Mouse (Mus musculus): ENCODE data around the gene Elovl7. TPM values are rescaled to one million over a fixed set of nuclear protein-coding genes. Genes with fewer than 3 reads are reported as not detected.

Gene Elovl7
- polyA plus RNA-seq, 1 experiment from 2014 or later, result 18.9 TPM

- no peaks in the 10 kb centered on the region for H3K27me3 ChIP-seq (replicated peaks; ENCODE audit: control insufficient read depth, insufficient read depth, low read length)
- WGBS, result 97% methylated on average over 8 of the region's 8 CpGs
- H3K9ac ChIP-seq (ENCODE audit: low read length), result no peak overlapping the region
- ATAC-seq (replicated peaks; ENCODE audit: low FRiP score, low TSS enrichment, low read depth), result no peak
- DNase-seq (ENCODE audit: low spot score), result no peak
- H3K4me3 ChIP-seq (ENCODE audit: low read depth, low read length), result no peak overlapping the region
- no peak overlapping the region for H3K4me2 ChIP-seq (ENCODE audit: low read length)
- no peaks in the 10 kb centered on the region for H3K9me3 ChIP-seq (ENCODE audit: control insufficient read depth, low read length)
- peaks cover 3% of the 10 kb centered on the region for H3K4me1 ChIP-seq (replicated peaks; ENCODE audit: control insufficient read depth, insufficient read depth, low read length)
- H3K27ac ChIP-seq (ENCODE audit: low read depth), result no peak overlapping the region
- H3K36me3 ChIP-seq (ENCODE audit: control insufficient read depth, insufficient read depth, low read length), result 0 out of 2 replicates have a peak, but pooled peaks cover 3% of the 10 kb centered on the region
These were observed 104.8 kb downstream of the Elovl7 start for GRCm38 (mm10) chr13:108319028-108319427.

- Histone ChIP-seq H3K4me2 (ENCODE audit: low read length) (no peak overlapping the region), H3K27ac (ENCODE audit: low read depth) (no peak overlapping the region), H3K4me1 (replicated peaks; ENCODE audit: control insufficient read depth, insufficient read depth, low read length) (peaks cover 3% of the 10 kb centered on the region), H3K4me3 (ENCODE audit: low read depth, low read length) (no peak overlapping the region), H3K27me3 (replicated peaks; ENCODE audit: control insufficient read depth, insufficient read depth, low read length) (no peaks in the 10 kb centered on the region), H3K36me3 (ENCODE audit: control insufficient read depth, insufficient read depth, low read length) (peaks cover 14% of the 10 kb centered on the region), H3K9ac (ENCODE audit: low read length) (no peak overlapping the region), H3K9me3 (ENCODE audit: control insufficient read depth, low read length) (no peaks in the 10 kb centered on the region)
- 95% methylated on average over 8 of the region's 8 CpGs for WGBS
- no peak for ATAC-seq (replicated peaks; ENCODE audit: low FRiP score, low TSS enrichment, low read depth)
- DNase-seq (ENCODE audit: low spot score), result no peak
These were observed 106.0 kb downstream of the Elovl7 start for GRCm38 (mm10) chr13:108320216-108320615.

- peaks cover 22% of the 10 kb centered on the region for H3K36me3 ChIP-seq (ENCODE audit: control insufficient read depth, insufficient read depth, low read length)
- H3K4me3 ChIP-seq (ENCODE audit: low read depth, low read length), result no peak overlapping the region
- H3K9ac ChIP-seq (ENCODE audit: low read length), result no peak overlapping the region
- H3K9me3 ChIP-seq (ENCODE audit: control insufficient read depth, low read length), result no peaks in the 10 kb centered on the region
- H3K4me2 ChIP-seq (ENCODE audit: low read length), result no peak overlapping the region
- H3K27ac ChIP-seq (ENCODE audit: low read depth), result no peak overlapping the region
- WGBS, result 91% methylated on average over 2 of the region's 2 CpGs
- no peaks in the 10 kb centered on the region for H3K4me1 ChIP-seq (replicated peaks; ENCODE audit: control insufficient read depth, insufficient read depth, low read length)
- ATAC-seq (replicated peaks; ENCODE audit: low FRiP score, low TSS enrichment, low read depth), result no peak
- H3K27me3 ChIP-seq (replicated peaks; ENCODE audit: control insufficient read depth, insufficient read depth, low read length), result no peaks in the 10 kb centered on the region
- DNase-seq (ENCODE audit: low spot score), result no peak
These were observed 108.3 kb downstream of the Elovl7 start for GRCm38 (mm10) chr13:108322466-108322865.

- Histone ChIP-seq H3K4me2 (ENCODE audit: low read length) (no peak overlapping the region), H3K27me3 (replicated peaks; ENCODE audit: control insufficient read depth, insufficient read depth, low read length) (no peaks in the 10 kb centered on the region), H3K4me1 (replicated peaks; ENCODE audit: control insufficient read depth, insufficient read depth, low read length) (no peaks in the 10 kb centered on the region), H3K36me3 (ENCODE audit: control insufficient read depth, insufficient read depth, low read length) (peaks cover 22% of the 10 kb centered on the region), H3K9me3 (ENCODE audit: control insufficient read depth, low read length) (no peaks in the 10 kb centered on the region), H3K4me3 (ENCODE audit: low read depth, low read length) (no peak overlapping the region), H3K9ac (ENCODE audit: low read length) (no peak overlapping the region), H3K27ac (ENCODE audit: low read depth) (no peak overlapping the region)
- WGBS, result 99% methylated on average over 2 of the region's 2 CpGs
- no peak for DNase-seq (ENCODE audit: low spot score)
- no peak for ATAC-seq (replicated peaks; ENCODE audit: low FRiP score, low TSS enrichment, low read depth)
These were observed 109.1 kb downstream of the Elovl7 start for GRCm38 (mm10) chr13:108323317-108323716.

GRCm38 (mm10) chr13:108323866-108324829, 109.9 kb downstream of the Elovl7 start:
- Histone ChIP-seq H3K27me3 (replicated peaks; ENCODE audit: control insufficient read depth, insufficient read depth, low read length) (no peaks in the 10 kb centered on the region), H3K36me3 (ENCODE audit: control insufficient read depth, insufficient read depth, low read length) (peaks cover 22% of the 10 kb centered on the region), H3K27ac (ENCODE audit: low read depth) (no peak overlapping the region), H3K9ac (ENCODE audit: low read length) (no peak overlapping the region), H3K4me1 (replicated peaks; ENCODE audit: control insufficient read depth, insufficient read depth, low read length) (no peaks in the 10 kb centered on the region), H3K9me3 (ENCODE audit: control insufficient read depth, low read length) (no peaks in the 10 kb centered on the region), H3K4me2 (ENCODE audit: low read length) (no peak overlapping the region), H3K4me3 (ENCODE audit: low read depth, low read length) (no peak overlapping the region)
- WGBS, result 88% methylated on average over 22 of the region's 22 CpGs
- ATAC-seq (replicated peaks; ENCODE audit: low FRiP score, low TSS enrichment, low read depth) (no peak), DNase-seq (ENCODE audit: low spot score) (no peak)

DNA sequence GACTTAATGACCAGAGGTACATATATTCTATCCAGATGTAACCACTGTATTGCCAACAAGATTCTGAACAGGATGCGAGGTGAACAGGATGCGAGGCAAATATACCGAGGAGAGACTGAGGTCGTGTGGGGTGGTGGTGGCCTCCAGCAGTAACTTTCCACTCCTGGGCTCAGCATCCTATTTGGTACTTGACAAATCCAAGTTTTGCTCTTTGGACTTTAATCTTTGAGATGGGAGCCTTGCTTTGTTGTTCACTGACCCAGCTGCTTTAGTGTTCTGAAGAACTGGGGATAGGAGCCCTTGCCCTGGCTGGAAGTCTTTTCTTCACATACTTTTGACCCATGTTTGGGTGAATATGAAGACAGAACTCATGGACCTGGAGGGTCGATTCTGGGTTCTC, 111.7 kb downstream of the Elovl7 start:
- WGBS, result 88% methylated on average over 5 of the region's 5 CpGs
- H3K4me2 ChIP-seq (ENCODE audit: low read length), result no peak overlapping the region
- no peaks in the 10 kb centered on the region for H3K9me3 ChIP-seq (ENCODE audit: control insufficient read depth, low read length)
- H3K4me3 ChIP-seq (ENCODE audit: low read depth, low read length), result no peak overlapping the region
- H3K27me3 ChIP-seq (replicated peaks; ENCODE audit: control insufficient read depth, insufficient read depth, low read length), result no peaks in the 10 kb centered on the region
- no peak overlapping the region for H3K27ac ChIP-seq (ENCODE audit: low read depth)
- no peaks in the 10 kb centered on the region for H3K4me1 ChIP-seq (replicated peaks; ENCODE audit: control insufficient read depth, insufficient read depth, low read length)
- H3K36me3 ChIP-seq (ENCODE audit: control insufficient read depth, insufficient read depth, low read length), result peaks cover 22% of the 10 kb centered on the region
- ATAC-seq (replicated peaks; ENCODE audit: low FRiP score, low TSS enrichment, low read depth) (no peak), DNase-seq (ENCODE audit: low spot score) (no peak)
- H3K9ac ChIP-seq (ENCODE audit: low read length), result no peak overlapping the region

- Histone ChIP-seq H3K9ac (ENCODE audit: low read length) (no peak overlapping the region), H3K4me3 (ENCODE audit: low read depth, low read length) (no peak overlapping the region), H3K4me2 (ENCODE audit: low read length) (no peak overlapping the region), H3K27ac (ENCODE audit: low read depth) (no peak overlapping the region), H3K9me3 (ENCODE audit: control insufficient read depth, low read length) (no peaks in the 10 kb centered on the region), H3K36me3 (ENCODE audit: control insufficient read depth, insufficient read depth, low read length) (peaks cover 22% of the 10 kb centered on the region), H3K27me3 (replicated peaks; ENCODE audit: control insufficient read depth, insufficient read depth, low read length) (no peaks in the 10 kb centered on the region), H3K4me1 (replicated peaks; ENCODE audit: control insufficient read depth, insufficient read depth, low read length) (no peaks in the 10 kb centered on the region)
- no peak for ATAC-seq (replicated peaks; ENCODE audit: low FRiP score, low TSS enrichment, low read depth)
- DNase-seq (ENCODE audit: low spot score), result no peak
- WGBS, result 90% methylated on average over 10 of the region's 10 CpGs
These were observed 112.1 kb downstream of the Elovl7 start for GRCm38 (mm10) chr13:108326351-108326750.

- Histone ChIP-seq H3K36me3 (ENCODE audit: control insufficient read depth, insufficient read depth, low read length) (peaks cover 22% of the 10 kb centered on the region), H3K27me3 (replicated peaks; ENCODE audit: control insufficient read depth, insufficient read depth, low read length) (no peaks in the 10 kb centered on the region), H3K4me1 (replicated peaks; ENCODE audit: control insufficient read depth, insufficient read depth, low read length) (no peaks in the 10 kb centered on the region), H3K9ac (ENCODE audit: low read length) (no peak overlapping the region), H3K27ac (ENCODE audit: low read depth) (no peak overlapping the region), H3K4me3 (ENCODE audit: low read depth, low read length) (no peak overlapping the region), H3K9me3 (ENCODE audit: control insufficient read depth, low read length) (no peaks in the 10 kb centered on the region), H3K4me2 (ENCODE audit: low read length) (no peak overlapping the region)
- 71% methylated on average over 7 of the region's 7 CpGs for whole genome bisulfite sequencing
- ATAC-seq (replicated peaks; ENCODE audit: low FRiP score, low TSS enrichment, low read depth) (no peak), DNase-seq (ENCODE audit: low spot score) (no peak)
These were observed 112.8 kb downstream of the Elovl7 start for GRCm38 (mm10) chr13:108327047-108327446.

Measured in intestine, embryonic 14.5 days (tissue).